Mouse (Mus musculus): ENCODE measurements around the gene Mmp15.

DNA sequence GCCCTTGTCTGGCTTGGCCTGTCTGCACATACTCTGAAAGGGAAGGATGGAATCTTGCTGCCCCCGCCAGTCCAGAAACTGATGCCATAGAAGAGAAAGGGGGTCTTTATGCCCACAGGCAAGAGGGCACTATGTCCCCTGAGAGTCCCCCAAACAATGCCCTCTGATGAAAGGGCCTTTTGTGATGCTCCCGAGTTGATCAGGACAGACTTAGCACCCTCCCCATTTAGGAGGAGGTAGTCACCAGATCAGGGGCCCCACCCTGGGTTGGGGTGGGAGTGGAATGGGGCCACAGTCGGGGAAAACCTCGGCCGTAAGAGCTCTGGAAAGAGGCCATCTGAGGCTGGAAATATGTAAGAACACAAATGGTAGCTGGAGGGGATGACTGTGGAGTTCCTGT lies 45.1 kb downstream of the Mmp15 start:
- TF ChIP-seq POLR2A (IDR thresholded peaks at IDR 0.05; ENCODE audit: insufficient read depth, low read depth, low read length) (no peak), CTCF (IDR thresholded peaks at IDR 0.05; ENCODE audit: insufficient read depth, low read depth, low read length) (no peak)

All from olfactory bulb, adult 2 months (tissue).